Mouse (Mus musculus): ENCODE data around the gene Slit3. TPM values are rescaled to one million over a fixed set of nuclear protein-coding genes. Genes with fewer than 3 reads are reported as not detected.

The Slit3 gene
- polyA plus RNA-seq, 1 experiment from 2014 or later, result 50.0 TPM

GRCm38 (mm10) chr11:35626161-35626885 lies 505.3 kb downstream of the Slit3 start:
- ATAC-seq (ENCODE audit: low FRiP score), result no peak
- 0 out of 2 replicates have a peak, but pooled peaks cover 12% of the 10 kb centered on the region for H3K36me3 ChIP-seq
- no peaks in the 10 kb centered on the region for H3K9me3 ChIP-seq (replicated peaks)
- 81% methylated on average over 10 of the region's 10 CpGs for WGBS
- no peak overlapping the region for H3K9ac ChIP-seq
- H3K27ac ChIP-seq, result no peak overlapping the region
- H3K4me2 ChIP-seq (replicated peaks), result no peak overlapping the region
- peaks cover 3% of the 10 kb centered on the region; the same call in 1 of the 2 replicates for H3K27me3 ChIP-seq
- no peak overlapping the region for H3K4me3 ChIP-seq
- 0 out of 2 replicates have a peak, but pooled peaks cover 4% of the 10 kb centered on the region for H3K4me1 ChIP-seq

- H3K9me3 ChIP-seq (replicated peaks), result no peaks in the 10 kb centered on the region
- H3K4me2 ChIP-seq (replicated peaks), result no peak overlapping the region
- no peak overlapping the region for H3K9ac ChIP-seq
- H3K27me3 ChIP-seq, result peaks cover 3% of the 10 kb centered on the region; the same call in 1 of the 2 replicates
- no peak overlapping the region for H3K27ac ChIP-seq
- no peak for ATAC-seq (ENCODE audit: low FRiP score)
- H3K36me3 ChIP-seq, result peaks cover 18% of the 10 kb centered on the region; the same call in 1 of the 2 replicates
- H3K4me1 ChIP-seq, result 0 out of 2 replicates have a peak, but pooled peaks cover 4% of the 10 kb centered on the region
- WGBS, result 87% methylated on average over 3 of the region's 3 CpGs
- H3K4me3 ChIP-seq, result no peak overlapping the region
Observed at GRCm38 (mm10) chr11:35627815-35628214, 506.8 kb downstream of the Slit3 start.

- Histone ChIP-seq H3K4me3 (no peak overlapping the region), H3K9me3 (replicated peaks) (no peaks in the 10 kb centered on the region), H3K27ac (no peak overlapping the region), H3K27me3 (no peaks in the 10 kb centered on the region; the same call in 1 of the 2 replicates), H3K36me3 (peaks cover 24% of the 10 kb centered on the region), H3K4me2 (replicated peaks) (no peak overlapping the region), H3K4me1 (peaks cover 4% of the 10 kb centered on the region; the same call in 1 of the 2 replicates), H3K9ac (no peak overlapping the region)
- ATAC-seq (ENCODE audit: low FRiP score), result no peak
- WGBS, result 92% methylated on average over 5 of the region's 5 CpGs
Observed at GRCm38 (mm10) chr11:35632262-35632661, 511.2 kb downstream of the Slit3 start.

GRCm38 (mm10) chr11:35637102-35637501 lies 516.1 kb downstream of the Slit3 start:
- no peak overlapping the region for H3K4me2 ChIP-seq (replicated peaks)
- H3K9ac ChIP-seq, result no peak overlapping the region
- H3K4me1 ChIP-seq, result peaks cover 14% of the 10 kb centered on the region
- no peak overlapping the region for H3K27ac ChIP-seq
- 74% methylated on average over 7 of the region's 7 CpGs for WGBS
- H3K4me3 ChIP-seq, result no peak overlapping the region
- ATAC-seq (ENCODE audit: low FRiP score), result no peak
- no peaks in the 10 kb centered on the region for H3K27me3 ChIP-seq
- H3K36me3 ChIP-seq, result peaks cover 12% of the 10 kb centered on the region
- H3K9me3 ChIP-seq (replicated peaks), result no peaks in the 10 kb centered on the region

GRCm38 (mm10) chr11:35638862-35639384 lies 517.9 kb downstream of the Slit3 start:
- no peak for ATAC-seq (ENCODE audit: low FRiP score)
- H3K9ac ChIP-seq, result no peak overlapping the region
- H3K4me3 ChIP-seq, result no peak overlapping the region
- WGBS, result 12% methylated on average over 3 of the region's 3 CpGs
- peaks cover 14% of the 10 kb centered on the region for H3K4me1 ChIP-seq
- H3K27ac ChIP-seq, result no peak overlapping the region
- H3K9me3 ChIP-seq (replicated peaks), result no peaks in the 10 kb centered on the region
- H3K27me3 ChIP-seq, result no peaks in the 10 kb centered on the region
- H3K4me2 ChIP-seq (replicated peaks), result 0 out of 2 replicates have a peak overlapping the region, but pooled peaks have one; percentile 7
- peaks cover 1% of the 10 kb centered on the region for H3K36me3 ChIP-seq

GRCm38 (mm10) chr11:35639428-35639827 lies 518.4 kb downstream of the Slit3 start:
- no peak overlapping the region for H3K27ac ChIP-seq
- no peaks in the 10 kb centered on the region for H3K36me3 ChIP-seq
- H3K9me3 ChIP-seq (replicated peaks), result no peaks in the 10 kb centered on the region
- ATAC-seq (ENCODE audit: low FRiP score), result no peak
- H3K4me3 ChIP-seq, result no peak overlapping the region
- peaks cover 14% of the 10 kb centered on the region for H3K4me1 ChIP-seq
- no peaks in the 10 kb centered on the region for H3K27me3 ChIP-seq
- H3K9ac ChIP-seq, result no peak overlapping the region
- 20% methylated on average over 11 of the region's 11 CpGs for WGBS
- H3K4me2 ChIP-seq (replicated peaks), result 0 out of 2 replicates have a peak overlapping the region, but pooled peaks have one; percentile 7

GRCm38 (mm10) chr11:35651286-35651685 lies 530.3 kb downstream of the Slit3 start:
- Histone ChIP-seq H3K9ac (no peak overlapping the region), H3K4me3 (no peak overlapping the region), H3K4me2 (replicated peaks) (no peak overlapping the region), H3K4me1 (no peaks in the 10 kb centered on the region), H3K9me3 (replicated peaks) (no peaks in the 10 kb centered on the region), H3K27me3 (no peaks in the 10 kb centered on the region), H3K27ac (no peak overlapping the region), H3K36me3 (0 out of 2 replicates have a peak, but pooled peaks cover 5% of the 10 kb centered on the region)
- no peak; the same call in 1 of the 2 replicates for ATAC-seq (ENCODE audit: low FRiP score)
- 72% methylated on average over 10 of the region's 10 CpGs for WGBS

- ATAC-seq (ENCODE audit: low FRiP score), result no peak
- Histone ChIP-seq H3K4me3 (no peak overlapping the region), H3K4me1 (no peaks in the 10 kb centered on the region), H3K36me3 (0 out of 2 replicates have a peak, but pooled peaks cover 5% of the 10 kb centered on the region), H3K27me3 (no peaks in the 10 kb centered on the region), H3K4me2 (replicated peaks) (no peak overlapping the region), H3K9ac (no peak overlapping the region), H3K27ac (no peak overlapping the region), H3K9me3 (replicated peaks) (no peaks in the 10 kb centered on the region)
Observed at GRCm38 (mm10) chr11:35655836-35656235, 534.8 kb downstream of the Slit3 start.

- no peaks in the 10 kb centered on the region for H3K9me3 ChIP-seq (replicated peaks)
- H3K9ac ChIP-seq, result no peak overlapping the region
- ATAC-seq (ENCODE audit: low FRiP score), result no peak
- H3K4me1 ChIP-seq, result no peaks in the 10 kb centered on the region
- H3K27me3 ChIP-seq, result no peaks in the 10 kb centered on the region
- H3K36me3 ChIP-seq, result 0 out of 2 replicates have a peak, but pooled peaks cover 2% of the 10 kb centered on the region
- no peak overlapping the region for H3K27ac ChIP-seq
- H3K4me2 ChIP-seq (replicated peaks), result no peak overlapping the region
- no peak overlapping the region for H3K4me3 ChIP-seq
- 90% methylated on average over 6 of the region's 6 CpGs for WGBS
Observed at GRCm38 (mm10) chr11:35657582-35657981, 536.6 kb downstream of the Slit3 start.

GRCm38 (mm10) chr11:35660967-35661366 lies 539.9 kb downstream of the Slit3 start:
- Histone ChIP-seq H3K27ac (no peak overlapping the region), H3K9ac (no peak overlapping the region), H3K4me2 (replicated peaks) (no peak overlapping the region), H3K4me3 (no peak overlapping the region), H3K27me3 (no peaks in the 10 kb centered on the region), H3K4me1 (peaks cover 7% of the 10 kb centered on the region; the same call in 1 of the 2 replicates), H3K9me3 (replicated peaks) (no peaks in the 10 kb centered on the region), H3K36me3 (0 out of 2 replicates have a peak, but pooled peaks cover 5% of the 10 kb centered on the region)
- 96% methylated on average over 4 of the region's 4 CpGs for WGBS
- no peak for ATAC-seq (ENCODE audit: low FRiP score)

GRCm38 (mm10) chr11:35662945-35663344 lies 541.9 kb downstream of the Slit3 start:
- H3K4me2 ChIP-seq (replicated peaks), result no peak overlapping the region
- no peak for ATAC-seq (ENCODE audit: low FRiP score)
- H3K4me3 ChIP-seq, result no peak overlapping the region
- 88% methylated on average over 3 of the region's 3 CpGs for WGBS
- H3K9me3 ChIP-seq (replicated peaks), result no peaks in the 10 kb centered on the region
- no peak overlapping the region for H3K27ac ChIP-seq
- H3K36me3 ChIP-seq, result 0 out of 2 replicates have a peak, but pooled peaks cover 5% of the 10 kb centered on the region
- H3K9ac ChIP-seq, result no peak overlapping the region
- H3K27me3 ChIP-seq, result no peaks in the 10 kb centered on the region
- H3K4me1 ChIP-seq, result peaks cover 7% of the 10 kb centered on the region; the same call in 1 of the 2 replicates

- Histone ChIP-seq H3K36me3 (0 out of 2 replicates have a peak, but pooled peaks cover 5% of the 10 kb centered on the region), H3K27ac (no peak overlapping the region), H3K9ac (no peak overlapping the region), H3K27me3 (no peaks in the 10 kb centered on the region), H3K9me3 (replicated peaks) (no peaks in the 10 kb centered on the region), H3K4me1 (peaks cover 7% of the 10 kb centered on the region; the same call in 1 of the 2 replicates), H3K4me3 (no peak overlapping the region), H3K4me2 (replicated peaks) (no peak overlapping the region)
- 57% methylated on average over 8 of the region's 8 CpGs for WGBS
- no peak for ATAC-seq (ENCODE audit: low FRiP score)
Observed at GRCm38 (mm10) chr11:35663661-35664060, 542.6 kb downstream of the Slit3 start.

All from hindbrain, embryonic 12.5 days (tissue).